Mouse (Mus musculus): ENCODE data around the gene Xrcc4. TPM values are rescaled to one million over a fixed set of nuclear protein-coding genes. Genes with fewer than 3 reads are reported as not detected.

Xrcc4 gene
- polyA plus RNA-seq, 1 experiment from 2014 or later, result 17.4 TPM

GRCm38 (mm10) chr13:90051735-90052134 is 37.7 kb downstream of the Xrcc4 start:
- Histone ChIP-seq H3K4me1 (ENCODE audit: control insufficient read depth, insufficient read depth, low read length) (no peaks in the 10 kb centered on the region), H3K27me3 (ENCODE audit: control insufficient read depth, insufficient read depth, low read length) (no peaks in the 10 kb centered on the region), H3K36me3 (ENCODE audit: control insufficient read depth, insufficient read depth) (no peaks in the 10 kb centered on the region), H3K4me2 (ENCODE audit: low read depth, low read length) (no peak overlapping the region), H3K9me3 (replicated peaks; ENCODE audit: control insufficient read depth, low read length) (no peaks in the 10 kb centered on the region), H3K27ac (ENCODE audit: low read length) (no peak overlapping the region), H3K4me3 (ENCODE audit: low read length) (no peak overlapping the region), H3K9ac (ENCODE audit: low read length) (no peak overlapping the region)
- WGBS, result 56% methylated on average over 6 of the region's 6 CpGs
- ATAC-seq (replicated peaks; ENCODE audit: extremely low read depth, insufficient read depth, low FRiP score), result no peak

- Histone ChIP-seq H3K4me2 (ENCODE audit: low read depth, low read length) (no peak overlapping the region), H3K27me3 (ENCODE audit: control insufficient read depth, insufficient read depth, low read length) (no peaks in the 10 kb centered on the region), H3K9me3 (replicated peaks; ENCODE audit: control insufficient read depth, low read length) (no peaks in the 10 kb centered on the region), H3K36me3 (ENCODE audit: control insufficient read depth, insufficient read depth) (no peaks in the 10 kb centered on the region), H3K9ac (ENCODE audit: low read length) (no peak overlapping the region), H3K4me3 (ENCODE audit: low read length) (no peak overlapping the region), H3K4me1 (ENCODE audit: control insufficient read depth, insufficient read depth, low read length) (no peaks in the 10 kb centered on the region), H3K27ac (ENCODE audit: low read length) (no peak overlapping the region)
- no peak for ATAC-seq (replicated peaks; ENCODE audit: extremely low read depth, insufficient read depth, low FRiP score)
- 47% methylated on average over 2 of the region's 2 CpGs for WGBS
These were observed 49.8 kb downstream of the Xrcc4 start for GRCm38 (mm10) chr13:90039613-90040012.

- Histone ChIP-seq H3K4me1 (ENCODE audit: control insufficient read depth, insufficient read depth, low read length) (no peaks in the 10 kb centered on the region), H3K36me3 (ENCODE audit: control insufficient read depth, insufficient read depth) (no peaks in the 10 kb centered on the region), H3K4me3 (ENCODE audit: low read length) (no peak overlapping the region), H3K4me2 (ENCODE audit: low read depth, low read length) (no peak overlapping the region), H3K27ac (ENCODE audit: low read length) (no peak overlapping the region), H3K9ac (ENCODE audit: low read length) (no peak overlapping the region), H3K27me3 (ENCODE audit: control insufficient read depth, insufficient read depth, low read length) (no peaks in the 10 kb centered on the region), H3K9me3 (replicated peaks; ENCODE audit: control insufficient read depth, low read length) (no peaks in the 10 kb centered on the region)
- 67% methylated on average over 4 of the region's 4 CpGs for WGBS
- no peak for ATAC-seq (replicated peaks; ENCODE audit: extremely low read depth, insufficient read depth, low FRiP score)
These were observed 56.4 kb downstream of the Xrcc4 start for GRCm38 (mm10) chr13:90032977-90033376.

GRCm38 (mm10) chr13:90032523-90032922 is 56.9 kb downstream of the Xrcc4 start:
- WGBS, result 40% methylated on average over 2 of the region's 2 CpGs
- no peak overlapping the region for H3K9ac ChIP-seq (ENCODE audit: low read length)

GRCm38 (mm10) chr13:90030911-90031310 is 58.5 kb downstream of the Xrcc4 start:
- no peak for ATAC-seq (replicated peaks; ENCODE audit: extremely low read depth, insufficient read depth, low FRiP score)
- Histone ChIP-seq H3K4me2 (ENCODE audit: low read depth, low read length) (no peak overlapping the region), H3K4me3 (ENCODE audit: low read length) (no peak overlapping the region), H3K9ac (ENCODE audit: low read length) (no peak overlapping the region), H3K27me3 (ENCODE audit: control insufficient read depth, insufficient read depth, low read length) (no peaks in the 10 kb centered on the region), H3K9me3 (replicated peaks; ENCODE audit: control insufficient read depth, low read length) (no peaks in the 10 kb centered on the region), H3K36me3 (ENCODE audit: control insufficient read depth, insufficient read depth) (no peaks in the 10 kb centered on the region), H3K4me1 (ENCODE audit: control insufficient read depth, insufficient read depth, low read length) (no peaks in the 10 kb centered on the region), H3K27ac (ENCODE audit: low read length) (no peak overlapping the region)
- 70% methylated on average over 3 of the region's 3 CpGs for WGBS

More at GRCm38 (mm10) chr13:90032523-90032922, 56.9 kb downstream of the Xrcc4 start:
- Histone ChIP-seq H3K36me3 (ENCODE audit: control insufficient read depth, insufficient read depth) (no peaks in the 10 kb centered on the region), H3K4me3 (ENCODE audit: low read length) (no peak overlapping the region), H3K27ac (ENCODE audit: low read length) (no peak overlapping the region), H3K9me3 (replicated peaks; ENCODE audit: control insufficient read depth, low read length) (no peaks in the 10 kb centered on the region), H3K4me1 (ENCODE audit: control insufficient read depth, insufficient read depth, low read length) (no peaks in the 10 kb centered on the region), H3K4me2 (ENCODE audit: low read depth, low read length) (0 out of 2 replicates have a peak overlapping the region, but pooled peaks have one; percentile 6), H3K27me3 (ENCODE audit: control insufficient read depth, insufficient read depth, low read length) (no peaks in the 10 kb centered on the region)
- no peak for ATAC-seq (replicated peaks; ENCODE audit: extremely low read depth, insufficient read depth, low FRiP score)

GRCm38 (mm10) chr13:90012620-90013019 is 76.8 kb downstream of the Xrcc4 start:
- peak overlapping the region; percentile 46 for H3K9ac ChIP-seq (ENCODE audit: low read length)

GRCm38 (mm10) chr13:90012198-90012597 is 77.2 kb downstream of the Xrcc4 start:
- peak overlapping the region; percentile 23 for H3K4me3 ChIP-seq (ENCODE audit: low read length)
- ATAC-seq (replicated peaks; ENCODE audit: extremely low read depth, insufficient read depth, low FRiP score), result peak; percentile 97

More at GRCm38 (mm10) chr13:90012620-90013019, 76.8 kb downstream of the Xrcc4 start:
- ATAC-seq (replicated peaks; ENCODE audit: extremely low read depth, insufficient read depth, low FRiP score), result no peak; the same call in 1 of the 2 replicates
- peak overlapping the region; percentile 95 for H3K27ac ChIP-seq (ENCODE audit: low read length)
- no peaks in the 10 kb centered on the region for H3K36me3 ChIP-seq (ENCODE audit: control insufficient read depth, insufficient read depth)
- H3K4me2 ChIP-seq (ENCODE audit: low read depth, low read length), result peak overlapping the region; percentile 55
- H3K27me3 ChIP-seq (ENCODE audit: control insufficient read depth, insufficient read depth, low read length), result no peaks in the 10 kb centered on the region
- peaks cover 21% of the 10 kb centered on the region for H3K4me1 ChIP-seq (ENCODE audit: control insufficient read depth, insufficient read depth, low read length)
- 24% methylated on average over 3 of the region's 3 CpGs for WGBS
- no peaks in the 10 kb centered on the region; the same call in 1 of the 2 replicates for H3K9me3 ChIP-seq (replicated peaks; ENCODE audit: control insufficient read depth, low read length)
- peak overlapping the region; percentile 23 for H3K4me3 ChIP-seq (ENCODE audit: low read length)

GRCm38 (mm10) chr13:90011129-90011528 is 78.3 kb downstream of the Xrcc4 start:
- H3K9ac ChIP-seq (ENCODE audit: low read length), result no peak overlapping the region
- WGBS, result 36% methylated on average over 8 of the region's 8 CpGs
- no peak overlapping the region for H3K4me3 ChIP-seq (ENCODE audit: low read length)
- ATAC-seq (replicated peaks; ENCODE audit: extremely low read depth, insufficient read depth, low FRiP score), result no peak
- H3K4me2 ChIP-seq (ENCODE audit: low read depth, low read length), result no peak overlapping the region
- no peaks in the 10 kb centered on the region for H3K36me3 ChIP-seq (ENCODE audit: control insufficient read depth, insufficient read depth)
- H3K4me1 ChIP-seq (ENCODE audit: control insufficient read depth, insufficient read depth, low read length), result peaks cover 21% of the 10 kb centered on the region
- no peaks in the 10 kb centered on the region for H3K27me3 ChIP-seq (ENCODE audit: control insufficient read depth, insufficient read depth, low read length)
- H3K9me3 ChIP-seq (replicated peaks; ENCODE audit: control insufficient read depth, low read length), result no peaks in the 10 kb centered on the region; the same call in 1 of the 2 replicates
- H3K27ac ChIP-seq (ENCODE audit: low read length), result peak overlapping the region; percentile 91

More at GRCm38 (mm10) chr13:90012198-90012597, 77.2 kb downstream of the Xrcc4 start:
- Histone ChIP-seq H3K27me3 (ENCODE audit: control insufficient read depth, insufficient read depth, low read length) (no peaks in the 10 kb centered on the region), H3K36me3 (ENCODE audit: control insufficient read depth, insufficient read depth) (no peaks in the 10 kb centered on the region), H3K9ac (ENCODE audit: low read length) (peak overlapping the region; percentile 46), H3K27ac (ENCODE audit: low read length) (peak overlapping the region; percentile 95), H3K4me1 (ENCODE audit: control insufficient read depth, insufficient read depth, low read length) (peaks cover 21% of the 10 kb centered on the region), H3K4me2 (ENCODE audit: low read depth, low read length) (peak overlapping the region; percentile 55), H3K9me3 (replicated peaks; ENCODE audit: control insufficient read depth, low read length) (no peaks in the 10 kb centered on the region; the same call in 1 of the 2 replicates)
- WGBS, result 9% methylated on average over 8 of the region's 8 CpGs

GRCm38 (mm10) chr13:90009786-90010185 is 79.6 kb downstream of the Xrcc4 start:
- Histone ChIP-seq H3K4me2 (ENCODE audit: low read depth, low read length) (no peak overlapping the region), H3K27me3 (ENCODE audit: control insufficient read depth, insufficient read depth, low read length) (no peaks in the 10 kb centered on the region), H3K4me3 (ENCODE audit: low read length) (no peak overlapping the region), H3K27ac (ENCODE audit: low read length) (peak overlapping the region; percentile 24; the same call in 1 of the 2 replicates), H3K9me3 (replicated peaks; ENCODE audit: control insufficient read depth, low read length) (no peaks in the 10 kb centered on the region), H3K4me1 (ENCODE audit: control insufficient read depth, insufficient read depth, low read length) (peaks cover 21% of the 10 kb centered on the region), H3K9ac (ENCODE audit: low read length) (no peak overlapping the region), H3K36me3 (ENCODE audit: control insufficient read depth, insufficient read depth) (no peaks in the 10 kb centered on the region)
- ATAC-seq (replicated peaks; ENCODE audit: extremely low read depth, insufficient read depth, low FRiP score), result no peak

Measured in heart, embryonic 16.5 days (tissue).